Mouse (Mus musculus): ENCODE measurements around the gene Syndig1l. TPM values are rescaled to one million over a fixed set of nuclear protein-coding genes. Genes with fewer than 3 reads are reported as not detected.

The Syndig1l gene
- polyA plus RNA-seq, 1 experiment from 2014 or later, result 0.10 TPM

- Histone ChIP-seq H3K27me3 (replicated peaks) (no peaks in the 10 kb centered on the region), H3K27ac (no peak overlapping the region), H3K9ac (no peak overlapping the region), H3K9me3 (no peaks in the 10 kb centered on the region), H3K4me1 (replicated peaks) (no peaks in the 10 kb centered on the region), H3K36me3 (no peaks in the 10 kb centered on the region), H3K4me3 (replicated peaks) (no peak overlapping the region), H3K4me2 (replicated peaks) (no peak overlapping the region)
- ATAC-seq, result no peak
- WGBS, result 13% methylated on average over 3 of the region's 3 CpGs
Observed at GRCm38 (mm10) chr12:84653912-84654311, 44.7 kb downstream of the Syndig1l start.

GRCm38 (mm10) chr12:84650234-84650633 is 48.4 kb downstream of the Syndig1l start:
- Histone ChIP-seq H3K9ac (no peak overlapping the region), H3K27ac (no peak overlapping the region), H3K4me2 (replicated peaks) (no peak overlapping the region), H3K36me3 (no peaks in the 10 kb centered on the region), H3K4me3 (replicated peaks) (no peak overlapping the region), H3K27me3 (replicated peaks) (no peaks in the 10 kb centered on the region), H3K9me3 (no peaks in the 10 kb centered on the region), H3K4me1 (replicated peaks) (no peaks in the 10 kb centered on the region)
- ATAC-seq, result no peak
- 84% methylated on average over 13 of the region's 13 CpGs for WGBS

- Histone ChIP-seq H3K27ac (no peak within 1 kb of the TSS), H3K36me3 (no peaks in the 10 kb centered on the region), H3K9ac (no peak within 1 kb of the TSS), H3K4me1 (replicated peaks) (no peaks in the 10 kb centered on the region), H3K4me3 (replicated peaks) (no peak within 1 kb of the TSS), H3K27me3 (replicated peaks) (peaks cover 41% of the 10 kb centered on the region), H3K4me2 (replicated peaks) (no peak within 1 kb of the TSS), H3K9me3 (no peaks in the 10 kb centered on the region)
- 10% methylated on average over 9 of the region's 9 CpGs for WGBS
- ATAC-seq, result no peak
Observed at GRCm38 (mm10) chr12:84640654-84641053, 58.0 kb downstream of the Syndig1l start, which contains the start of gene Vrtn. Gene Vrtn (plus strand): TSS chr12:84641019.

- no peaks in the 10 kb centered on the region for H3K36me3 ChIP-seq
- peaks cover 41% of the 10 kb centered on the region for H3K27me3 ChIP-seq (replicated peaks)
- WGBS, result 13% methylated on average over 5 of the region's 6 CpGs
- no peak overlapping the region for H3K27ac ChIP-seq
- H3K9ac ChIP-seq, result no peak overlapping the region
- H3K4me2 ChIP-seq (replicated peaks), result no peak overlapping the region
- ATAC-seq, result no peak
- H3K9me3 ChIP-seq, result no peaks in the 10 kb centered on the region
- no peaks in the 10 kb centered on the region for H3K4me1 ChIP-seq (replicated peaks)
- no peak overlapping the region for H3K4me3 ChIP-seq (replicated peaks)
Observed at GRCm38 (mm10) chr12:84640253-84640652, 58.4 kb downstream of the Syndig1l start.

- no peak overlapping the region for H3K4me3 ChIP-seq (replicated peaks)
- ATAC-seq, result no peak
Observed at GRCm38 (mm10) chr12:84631867-84632266, 66.8 kb downstream of the Syndig1l start.

More at GRCm38 (mm10) chr12:84631867-84632266, 66.8 kb downstream of the Syndig1l start:
- H3K4me1 ChIP-seq (replicated peaks), result no peaks in the 10 kb centered on the region
- no peaks in the 10 kb centered on the region for H3K36me3 ChIP-seq
- no peak overlapping the region for H3K9ac ChIP-seq
- H3K9me3 ChIP-seq, result no peaks in the 10 kb centered on the region
- no peaks in the 10 kb centered on the region for H3K27me3 ChIP-seq (replicated peaks)
- WGBS, result 62% methylated on average over 3 of the region's 3 CpGs
- no peak overlapping the region for H3K27ac ChIP-seq
- H3K4me2 ChIP-seq (replicated peaks), result no peak overlapping the region

Other genes starting within 250 kb of the Syndig1l start
- 29.0 and 31.8 TPM in 2 replicates for gene Aldh6a1, start 247.8 kb downstream of the Syndig1l start, polyA plus RNA-seq (2015; fragmentation: Nextera tagmentation; extraction: Ambion mirVana)
- gene Lin52, start 247.4 kb downstream of the Syndig1l start, polyA plus RNA-seq (2015; fragmentation: Nextera tagmentation; extraction: Ambion mirVana), result 15.2 and 16.9 TPM in 2 replicates
- gene Vsx2, start 129.1 kb downstream of the Syndig1l start, polyA plus RNA-seq (2015; fragmentation: Nextera tagmentation; extraction: Ambion mirVana), result not detected in 2 replicates
- 16.5 and 20.8 TPM in 2 replicates for gene Abcd4, start 81.4 kb downstream of the Syndig1l start, polyA plus RNA-seq (2015; fragmentation: Nextera tagmentation; extraction: Ambion mirVana)
- not detected in 2 replicates for gene Vrtn, start 57.8 kb downstream of the Syndig1l start, polyA plus RNA-seq (2015; fragmentation: Nextera tagmentation; extraction: Ambion mirVana)
- gene Npc2, start 74.3 kb upstream of the Syndig1l start, polyA plus RNA-seq (2015; fragmentation: Nextera tagmentation; extraction: Ambion mirVana), result 76.7 and 77.9 TPM in 2 replicates
- 124 and 134 TPM in 2 replicates for gene Isca2, start 74.4 kb upstream of the Syndig1l start, polyA plus RNA-seq (2015; fragmentation: Nextera tagmentation; extraction: Ambion mirVana)
- 0.75 and 1.6 TPM in 2 replicates for gene Ltbp2, start 177.7 kb upstream of the Syndig1l start, polyA plus RNA-seq (2015; fragmentation: Nextera tagmentation; extraction: Ambion mirVana)